Mouse (Mus musculus) myocyte (in vitro differentiated cells): ENCODE data around the gene Gm9970. TPM values are rescaled to one million over a fixed set of nuclear protein-coding genes. Genes with fewer than 3 reads are reported as not detected.

ENCODE experiments used
- H3K27me3 ChIP-seq: one replicate; pipeline ENCODE4 v1.6.1; 2011; ENCODE audit not compliant: control insufficient read depth, insufficient read depth, insufficient read length
- H3K36me3 ChIP-seq: one replicate; pipeline ENCODE4 v1.6.1; 2011; ENCODE audit not compliant: control insufficient read depth, insufficient read depth
- H3K4me2 ChIP-seq: one replicate; pipeline ENCODE4 v1.6.1; 2011; ENCODE audit warnings: low read depth, control low read depth
- H3K4me3 ChIP-seq: one replicate; pipeline ENCODE4 v1.5.1; 2011; ENCODE audit warnings: mild to moderate bottlenecking, control low read depth, moderate library complexity
- H3K79me2 ChIP-seq: one replicate; pipeline ENCODE4 v1.6.1; 2011; ENCODE audit not compliant: control insufficient read depth, insufficient read depth
- H3ac ChIP-seq: one replicate; pipeline ENCODE4 v1.6.1; 2011; ENCODE audit not compliant: control insufficient read depth, insufficient read length
- CEBPB ChIP-seq: IDR thresholded peaks from 2 replicates; pipeline ENCODE4 v1.6.1; 2011; ENCODE audit warnings: mild to moderate bottlenecking, moderate library complexity; ENCODE audit not compliant: poor library complexity, insufficient read depth, severe bottlenecking
- E2F4 ChIP-seq: IDR thresholded peaks from one replicate; pipeline ENCODE4 v1.6.1; 2011; ENCODE audit warnings: mild to moderate bottlenecking, control low read depth, moderate library complexity; ENCODE audit not compliant: insufficient read depth
- MAX ChIP-seq: IDR thresholded peaks from one replicate; pipeline ENCODE4 v1.6.1; 2011; ENCODE audit warnings: low read depth, mild to moderate bottlenecking, control low read depth
- MYOD1 ChIP-seq, 3 experiments: IDR thresholded peaks; one replicate each; pipeline ENCODE4 v1.6.1; 2011; ENCODE audit warnings: control low read depth in 2 of 3, low read depth in 2 of 3, mild to moderate bottlenecking in 2 of 3, moderate library complexity in 1 of 3; ENCODE audit not compliant: insufficient read length in 2 of 3, control insufficient read depth in 1 of 3
- MYOG ChIP-seq, 3 experiments: IDR thresholded peaks; one replicate each; pipeline ENCODE4 v1.6.1; 2011; ENCODE audit warnings: control low read depth in 2 of 3, low read depth in 2 of 3, mild to moderate bottlenecking in 2 of 3; ENCODE audit not compliant: insufficient read length in 2 of 3, control insufficient read depth in 1 of 3, insufficient read depth in 1 of 3
- POLR2A ChIP-seq: IDR thresholded peaks from one replicate; pipeline ENCODE4 v1.6.1; 2011; ENCODE audit warnings: low read depth, mild to moderate bottlenecking, control low read depth, moderate library complexity; ENCODE audit not compliant: insufficient read length
- POLR2AphosphoS2 ChIP-seq: IDR thresholded peaks from one replicate; pipeline ENCODE4 v1.6.1; 2011; ENCODE audit warnings: low read depth, control low read depth; ENCODE audit not compliant: insufficient read length
- REST ChIP-seq: IDR thresholded peaks from one replicate; pipeline ENCODE4 v1.6.1; 2011; ENCODE audit warnings: mild to moderate bottlenecking, control low read depth, moderate library complexity; ENCODE audit not compliant: insufficient read depth, insufficient read length
- SRF ChIP-seq: IDR thresholded peaks from one replicate; pipeline ENCODE4 v1.6.1; 2011; ENCODE audit warnings: low read depth; ENCODE audit not compliant: control insufficient read depth, insufficient read length
- TCF12 ChIP-seq: IDR thresholded peaks from one replicate; pipeline ENCODE4 v1.6.1; 2011; ENCODE audit warnings: mild to moderate bottlenecking, control low read depth; ENCODE audit not compliant: poor library complexity, insufficient read depth, severe bottlenecking
- TCF3 ChIP-seq: IDR thresholded peaks from one replicate; pipeline ENCODE4 v1.6.1; 2011; ENCODE audit warnings: low read depth, control low read depth; ENCODE audit not compliant: insufficient read length
- USF1 ChIP-seq: IDR thresholded peaks from one replicate; pipeline ENCODE4 v1.6.1; 2011; ENCODE audit warnings: low read depth, mild to moderate bottlenecking, control low read depth, moderate library complexity
- polyA plus RNA-seq: library from polyadenylated mRNA; unstranded; fragments of >200 nt; fragmentation: generic; extraction: Trizol; gene quantifications from one replicate; pipeline ENCODE4 v1.2.1, GENCODE M21; 2012; ENCODE audit warnings: missing spikeins

Gm9970 gene
- polyA plus RNA-seq, 1 experiment, result not detected

DNA sequence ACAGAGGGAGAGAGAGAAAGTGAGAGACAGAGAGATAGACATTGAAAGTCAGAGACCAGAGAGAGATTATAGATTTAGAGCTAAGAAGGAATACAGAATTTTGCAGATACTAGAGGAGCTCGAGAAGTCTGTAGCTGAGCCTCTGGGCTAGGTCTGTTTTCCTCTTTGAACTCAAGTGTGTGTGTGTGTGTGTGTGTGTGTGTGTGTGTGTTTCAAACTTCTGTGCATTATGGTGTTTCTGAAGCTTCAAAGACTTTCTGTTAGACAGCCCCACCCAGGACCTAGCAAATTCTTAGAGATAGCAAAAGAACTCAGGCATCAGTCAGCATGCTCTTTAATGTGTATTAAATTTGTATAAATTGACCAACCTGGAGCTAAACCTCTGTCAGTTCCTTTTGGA is 14.4 kb downstream of the Gm9970 start:
- H3K4me3 ChIP-seq, result no peak overlapping the region
- no peaks in the 10 kb centered on the region for H3K36me3 ChIP-seq
- no peaks in the 10 kb centered on the region for H3K79me2 ChIP-seq
- H3ac ChIP-seq, result no peak overlapping the region
- H3K27me3 ChIP-seq, result no peaks in the 10 kb centered on the region
- no peak overlapping the region for H3K4me2 ChIP-seq
- TF ChIP-seq MAX, result no peak
- TF ChIP-seq POLR2A, result no peak
- TF ChIP-seq POLR2AphosphoS2, result no peak
- TF ChIP-seq SRF, result no peak
- TF ChIP-seq TCF12, result no peak
- no peak for TF ChIP-seq E2F4
- TF ChIP-seq TCF3, result no peak
- no peak for TF ChIP-seq CEBPB
- TF ChIP-seq MYOD1 (IDR thresholded peaks at IDR 0.05; ENCODE audit: control insufficient read depth in 1 of 3, insufficient read length in 2 of 3, low read depth in 2 of 3), result no peak
- TF ChIP-seq USF1, result no peak
- no peak for TF ChIP-seq MYOG (IDR thresholded peaks at IDR 0.05; ENCODE audit: control insufficient read depth in 1 of 3, insufficient read depth in 1 of 3, insufficient read length in 2 of 3, low read depth in 2 of 3)
- no peak for TF ChIP-seq REST

DNA sequence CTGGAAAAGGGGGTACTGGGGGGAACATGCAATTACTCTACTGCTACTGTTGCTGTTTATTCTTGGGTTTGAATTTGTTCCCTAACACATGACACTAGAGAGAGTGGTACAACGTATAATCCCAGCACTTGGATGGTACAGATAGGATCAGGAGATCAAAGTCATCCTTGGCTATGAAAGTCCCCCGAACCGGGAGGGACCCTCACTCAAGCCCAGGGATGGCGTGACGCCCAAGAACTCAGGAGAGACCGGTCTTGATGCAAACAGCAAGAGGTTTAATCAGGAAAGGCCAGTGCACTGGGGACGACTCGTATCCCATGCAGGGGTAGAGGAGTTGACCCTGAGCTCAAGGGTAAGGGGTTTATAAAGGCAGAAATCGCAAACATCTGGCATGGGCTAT is 18.3 kb downstream of the Gm9970 start:
- Histone ChIP-seq H3K79me2 (peaks cover 26% of the 10 kb centered on the region), H3K4me3 (no peak overlapping the region), H3K36me3 (no peaks in the 10 kb centered on the region), H3K27me3 (no peaks in the 10 kb centered on the region), H3K4me2 (no peak overlapping the region), H3ac (no peak overlapping the region)
- TF ChIP-seq TCF3, result no peak
- no peak for TF ChIP-seq REST
- no peak for TF ChIP-seq USF1
- no peak for TF ChIP-seq MYOD1 (IDR thresholded peaks at IDR 0.05; ENCODE audit: control insufficient read depth in 1 of 3, insufficient read length in 2 of 3, low read depth in 2 of 3)
- no peak for TF ChIP-seq CEBPB

- Histone ChIP-seq H3K27me3 (no peaks in the 10 kb centered on the region), H3ac (peak overlapping the region; percentile 32), H3K79me2 (peaks cover 39% of the 10 kb centered on the region), H3K4me3 (peak overlapping the region; percentile 90), H3K36me3 (no peaks in the 10 kb centered on the region), H3K4me2 (peak overlapping the region; percentile 72)
- TF ChIP-seq POLR2A (peak; percentile 16), REST (no peak)
These were observed 19.6 kb downstream of the Gm9970 start for GRCm38 (mm10) chr5:31221304-31221945.

DNA sequence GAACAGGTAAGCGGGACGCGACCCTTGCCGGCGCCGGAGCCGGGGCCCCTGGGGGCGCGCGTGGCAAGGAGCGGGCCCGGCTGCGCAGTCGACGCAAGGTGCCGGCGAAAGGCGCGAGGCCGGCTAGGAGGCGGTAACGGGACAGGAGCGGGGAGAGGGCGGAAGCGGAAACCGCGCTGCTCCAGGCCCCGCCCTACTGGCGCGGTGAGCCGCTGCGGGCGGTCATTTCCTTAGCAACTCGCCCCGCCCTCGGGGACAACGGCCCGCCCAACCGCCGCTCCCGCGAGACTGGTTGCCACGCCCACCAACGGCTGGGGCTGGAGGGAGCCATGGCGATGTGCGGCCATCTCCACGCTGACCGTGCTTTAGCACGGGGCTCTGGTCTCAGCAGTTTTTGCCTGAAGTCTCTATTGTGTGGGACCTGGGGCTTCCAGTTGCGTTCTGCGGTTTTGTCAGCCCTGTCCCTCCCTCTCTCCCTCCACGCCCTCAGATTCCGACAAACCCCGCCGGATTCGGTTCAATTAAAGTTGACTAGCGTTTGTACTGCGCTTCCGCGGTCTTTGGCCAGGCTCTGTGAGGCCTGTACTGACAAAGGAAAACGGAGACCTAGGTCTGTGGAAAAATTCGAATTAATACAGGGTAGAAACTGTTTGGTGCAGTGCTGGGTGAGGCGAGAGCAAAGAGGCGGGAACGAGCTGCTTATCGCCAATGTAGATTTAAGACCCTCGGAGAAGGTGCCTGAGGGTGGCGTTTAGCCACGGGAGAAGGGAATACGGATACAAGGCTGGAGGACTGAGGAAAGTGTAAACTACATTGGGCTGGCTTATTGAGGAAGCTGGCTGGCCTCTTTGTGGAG is 20.4 kb downstream of the Gm9970 start, which contains the start of gene Ppm1g:
Gene Ppm1g, minus strand, starts transcription at position 240 of the 856 bp plus-strand sequence.
- Histone ChIP-seq H3K4me3 (peak within 1 kb of the TSS; percentile 90), H3ac (peak within 1 kb of the TSS; percentile 32), H3K79me2 (peaks cover 46% of the 10 kb centered on the region), H3K36me3 (no peaks in the 10 kb centered on the region), H3K27me3 (no peaks in the 10 kb centered on the region), H3K4me2 (peak within 1 kb of the TSS; percentile 82)
- TF ChIP-seq TCF3 (no peak), E2F4 (no peak), POLR2AphosphoS2 (peak; percentile 98), POLR2A (peak; percentile 96), USF1 (no peak), MYOG (IDR thresholded peaks at IDR 0.05; ENCODE audit: control insufficient read depth in 1 of 3, insufficient read depth in 1 of 3, insufficient read length in 2 of 3, low read depth in 2 of 3) (no peak), SRF (peak; percentile 72), MYOD1 (IDR thresholded peaks at IDR 0.05; ENCODE audit: control insufficient read depth in 1 of 3, insufficient read length in 2 of 3, low read depth in 2 of 3) (peak in 1 of 3 experiments; percentile 32), REST (no peak), MAX (no peak), TCF12 (no peak), CEBPB (no peak)

GRCm38 (mm10) chr5:31219911-31220447 is 21.1 kb downstream of the Gm9970 start:
- peaks cover 53% of the 10 kb centered on the region for H3K79me2 ChIP-seq
- H3K36me3 ChIP-seq, result no peaks in the 10 kb centered on the region
- no peak for TF ChIP-seq POLR2A
- TF ChIP-seq REST, result no peak
- no peak for TF ChIP-seq SRF
- TF ChIP-seq TCF12, result no peak
- no peaks in the 10 kb centered on the region for H3K27me3 ChIP-seq
- H3K4me3 ChIP-seq, result peak overlapping the region; percentile 90
- H3K4me2 ChIP-seq, result peak overlapping the region; percentile 82
- H3ac ChIP-seq, result peak overlapping the region; percentile 32
